Mouse (Mus musculus): ENCODE results near the gene Zfp385b.

GRCm38 (mm10) chr2:77542605-77543004, 276.8 kb downstream of the Zfp385b start:
- TF ChIP-seq REST (IDR thresholded peaks at IDR 0.05; ENCODE audit: insufficient read depth, insufficient read length) (no peak), POLR2A (IDR thresholded peaks at IDR 0.05; ENCODE audit: insufficient read length, low read depth) (no peak), CEBPB (IDR thresholded peaks at IDR 0.05; ENCODE audit: insufficient read depth, poor library complexity, severe bottlenecking) (no peak), E2F4 (IDR thresholded peaks at IDR 0.05; ENCODE audit: insufficient read depth) (no peak), USF1 (IDR thresholded peaks at IDR 0.05; ENCODE audit: low read depth) (no peak), MYOG (IDR thresholded peaks at IDR 0.05; ENCODE audit: control insufficient read depth in 1 of 3, insufficient read depth in 1 of 3, insufficient read length in 2 of 3, low read depth in 2 of 3) (no peak), TCF3 (IDR thresholded peaks at IDR 0.05; ENCODE audit: insufficient read length, low read depth) (no peak), POLR2AphosphoS2 (IDR thresholded peaks at IDR 0.05; ENCODE audit: insufficient read length, low read depth) (no peak)
